Mouse (Mus musculus): ENCODE data around the gene Gm44965. TPM values are rescaled to one million over a fixed set of nuclear protein-coding genes. Genes with fewer than 3 reads are reported as not detected.
A peak's percentile ranks its signal among the peaks of the same experiment; 100 is the strongest.

The Gm44965 gene
- polyA plus RNA-seq, 1 experiment from 2014 or later: not detected

DNA sequence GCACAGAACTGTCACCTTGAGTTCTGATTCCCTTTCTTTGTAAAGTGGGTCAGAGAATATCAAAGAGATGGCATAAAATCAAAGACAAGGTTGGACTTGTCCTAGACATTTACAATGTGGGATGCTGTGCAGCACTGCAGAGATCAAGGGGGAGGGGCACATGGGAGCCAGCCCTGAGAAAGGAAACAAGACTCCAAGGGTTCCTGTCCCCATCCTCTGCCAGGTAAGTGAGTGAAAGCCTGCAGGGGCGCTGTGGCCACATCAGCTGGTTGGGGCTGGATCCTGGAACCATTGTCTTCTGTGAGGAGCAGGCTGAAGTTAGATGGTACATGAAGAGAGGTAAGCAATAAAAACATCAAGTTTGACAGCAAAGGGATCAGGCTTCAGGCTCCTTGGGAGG is 29.7 kb downstream of the Gm44965 start:
- Histone ChIP-seq H3K27me3 (replicated peaks; ENCODE audit: control insufficient read depth, insufficient read depth, low read length) (peaks cover 5% of the 10 kb centered on the region), H3K4me2 (replicated peaks; ENCODE audit: low read depth) (no peak overlapping the region), H3K4me1 (replicated peaks; ENCODE audit: control insufficient read depth, insufficient read depth, low read length) (no peaks in the 10 kb centered on the region), H3K9ac (ENCODE audit: low read depth, low read length) (no peak overlapping the region), H3K9me3 (ENCODE audit: control insufficient read depth) (no peaks in the 10 kb centered on the region), H3K27ac (ENCODE audit: low read depth, low read length) (no peak overlapping the region), H3K36me3 (ENCODE audit: control insufficient read depth, insufficient read depth) (peaks cover 21% of the 10 kb centered on the region), H3K4me3 (ENCODE audit: low read depth, low read length) (no peak overlapping the region)
- 26% methylated on average over 1 of the region's 1 CpGs for WGBS
- ATAC-seq: no peak
- peak; percentile 35 for TF ChIP-seq CTCF (IDR thresholded peaks at IDR 0.05; ENCODE audit: low read depth)

DNA sequence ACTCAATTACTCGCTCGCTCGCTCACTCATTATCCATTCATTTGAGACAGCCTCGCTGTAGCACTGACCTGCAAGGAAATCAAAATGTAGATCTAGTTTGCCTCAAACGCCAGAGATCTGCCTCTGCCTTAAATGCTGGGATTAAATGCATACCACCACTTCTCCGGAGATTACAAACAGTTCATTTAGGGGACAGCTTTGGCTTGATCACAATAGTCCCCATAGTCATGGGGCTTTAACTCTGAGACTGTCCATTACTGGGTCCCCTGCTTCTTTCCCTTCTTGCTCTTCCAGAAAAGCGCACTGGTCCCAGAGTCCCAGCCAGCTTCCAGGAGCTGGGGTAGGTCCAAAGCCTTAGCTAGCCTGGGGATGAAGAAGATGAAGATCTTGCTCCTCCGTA is 32.7 kb downstream of the Gm44965 start, which contains the start of gene AI854703:
AI854703 (plus strand) TSS at position 301 of the 400 bp plus-strand sequence.
- 0 out of 2 replicates have a peak, but pooled peaks cover 2% of the 10 kb centered on the region for H3K4me1 ChIP-seq (replicated peaks; ENCODE audit: control insufficient read depth, insufficient read depth, low read length)
- no peak within 1 kb of the TSS; the same call in 1 of the 2 replicates for H3K9ac ChIP-seq (ENCODE audit: low read depth, low read length)
- ATAC-seq: no peak
- peak within 1 kb of the TSS; percentile 45 for H3K4me3 ChIP-seq (ENCODE audit: low read depth, low read length)
- 45% methylated on average over 8 of the region's 8 CpGs for WGBS
- no peaks in the 10 kb centered on the region for H3K36me3 ChIP-seq (ENCODE audit: control insufficient read depth, insufficient read depth)
- H3K4me2 ChIP-seq (replicated peaks; ENCODE audit: low read depth): peak within 1 kb of the TSS; percentile 84
- TF ChIP-seq CTCF (IDR thresholded peaks at IDR 0.05; ENCODE audit: low read depth): no peak
- peaks cover 5% of the 10 kb centered on the region for H3K27me3 ChIP-seq (replicated peaks; ENCODE audit: control insufficient read depth, insufficient read depth, low read length)
- no peaks in the 10 kb centered on the region for H3K9me3 ChIP-seq (ENCODE audit: control insufficient read depth)
- H3K27ac ChIP-seq (ENCODE audit: low read depth, low read length): no peak within 1 kb of the TSS

DNA sequence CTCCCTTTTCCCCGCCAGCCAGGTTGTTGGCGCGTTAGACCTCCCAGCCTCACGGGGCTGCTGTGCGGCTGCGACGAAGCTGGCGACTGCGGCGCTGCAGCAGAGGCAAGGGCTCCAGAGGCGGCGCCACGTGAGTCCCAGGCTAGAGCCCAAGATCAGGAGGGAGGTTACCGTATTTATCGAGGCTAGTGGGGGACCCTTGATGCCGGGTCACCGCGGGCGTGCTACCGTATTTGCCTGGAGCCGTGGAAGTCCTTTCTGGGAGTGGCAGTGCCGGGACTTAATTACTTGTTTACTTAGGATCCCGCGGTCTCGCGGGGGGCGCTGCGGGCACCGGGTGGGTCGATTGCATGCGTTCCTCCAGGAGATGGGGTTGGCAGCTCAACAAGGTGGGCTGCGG is 33.2 kb downstream of the Gm44965 start:
- Histone ChIP-seq H3K9ac (ENCODE audit: low read depth, low read length) (no peak overlapping the region; the same call in 1 of the 2 replicates), H3K4me1 (replicated peaks; ENCODE audit: control insufficient read depth, insufficient read depth, low read length) (0 out of 2 replicates have a peak, but pooled peaks cover 2% of the 10 kb centered on the region), H3K4me2 (replicated peaks; ENCODE audit: low read depth) (peak overlapping the region; percentile 84), H3K4me3 (ENCODE audit: low read depth, low read length) (peak overlapping the region; percentile 45), H3K9me3 (ENCODE audit: control insufficient read depth) (no peaks in the 10 kb centered on the region), H3K27ac (ENCODE audit: low read depth, low read length) (no peak overlapping the region), H3K36me3 (ENCODE audit: control insufficient read depth, insufficient read depth) (no peaks in the 10 kb centered on the region), H3K27me3 (replicated peaks; ENCODE audit: control insufficient read depth, insufficient read depth, low read length) (peaks cover 5% of the 10 kb centered on the region)
- TF ChIP-seq CTCF (IDR thresholded peaks at IDR 0.05; ENCODE audit: low read depth): peak; percentile 36
- ATAC-seq: no peak
- WGBS: under 1% methylated on average over 32 of the region's 32 CpGs

DNA sequence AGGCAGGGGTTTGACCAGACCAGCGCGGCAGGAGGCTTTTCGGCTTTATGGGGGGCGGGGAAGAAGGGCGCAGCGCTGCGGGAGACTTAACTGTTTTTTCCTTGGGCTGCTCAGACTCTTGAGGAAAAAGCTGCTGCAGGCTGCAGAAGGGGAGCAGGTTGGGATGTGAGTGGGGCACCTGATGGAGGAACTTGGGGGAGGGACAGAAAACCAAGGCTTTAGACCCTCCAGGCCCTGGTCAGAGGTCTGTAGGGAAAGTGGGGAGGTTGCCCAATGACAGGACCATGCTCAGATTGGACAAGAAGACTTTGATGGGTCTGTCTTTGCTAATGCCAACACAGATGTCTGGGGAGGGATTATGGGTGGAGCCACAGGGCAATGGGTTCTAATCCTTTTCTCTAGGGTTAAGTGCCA is 33.8 kb downstream of the Gm44965 start:
- Histone ChIP-seq H3K36me3 (ENCODE audit: control insufficient read depth, insufficient read depth) (no peaks in the 10 kb centered on the region), H3K4me1 (replicated peaks; ENCODE audit: control insufficient read depth, insufficient read depth, low read length) (0 out of 2 replicates have a peak, but pooled peaks cover 2% of the 10 kb centered on the region), H3K27ac (ENCODE audit: low read depth, low read length) (no peak overlapping the region), H3K9ac (ENCODE audit: low read depth, low read length) (no peak overlapping the region), H3K4me2 (replicated peaks; ENCODE audit: low read depth) (peak overlapping the region; percentile 84), H3K9me3 (ENCODE audit: control insufficient read depth) (no peaks in the 10 kb centered on the region), H3K4me3 (ENCODE audit: low read depth, low read length) (peak overlapping the region; percentile 45), H3K27me3 (replicated peaks; ENCODE audit: control insufficient read depth, insufficient read depth, low read length) (peaks cover 5% of the 10 kb centered on the region)
- ATAC-seq: no peak
- WGBS: 7% methylated on average over 7 of the region's 7 CpGs
- no peak for TF ChIP-seq CTCF (IDR thresholded peaks at IDR 0.05; ENCODE audit: low read depth)

DNA sequence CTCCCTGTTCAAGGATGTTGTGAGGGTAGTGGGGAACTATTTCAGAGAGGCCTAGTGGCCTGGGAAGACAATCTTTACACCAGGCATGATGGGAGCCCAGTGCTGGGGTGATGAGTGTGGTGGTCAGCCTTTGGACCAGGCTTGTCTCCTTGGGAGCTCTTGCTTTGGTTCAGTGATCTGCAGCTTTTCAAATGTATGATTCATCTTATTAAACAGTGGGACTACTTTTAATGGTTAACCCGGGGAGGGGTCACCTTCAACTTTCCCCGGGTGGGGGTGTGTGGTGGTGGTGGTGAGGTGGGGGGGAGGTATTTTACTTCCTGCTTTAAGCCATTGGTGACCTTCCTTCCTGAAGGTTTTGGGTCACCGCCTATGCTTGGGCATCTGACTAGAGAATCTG is 34.6 kb downstream of the Gm44965 start:
- H3K27ac ChIP-seq (ENCODE audit: low read depth, low read length): no peak overlapping the region
- ATAC-seq: no peak
- WGBS: 59% methylated on average over 3 of the region's 3 CpGs
- H3K4me3 ChIP-seq (ENCODE audit: low read depth, low read length): no peak overlapping the region
- peaks cover 5% of the 10 kb centered on the region for H3K27me3 ChIP-seq (replicated peaks; ENCODE audit: control insufficient read depth, insufficient read depth, low read length)
- H3K4me1 ChIP-seq (replicated peaks; ENCODE audit: control insufficient read depth, insufficient read depth, low read length): 0 out of 2 replicates have a peak, but pooled peaks cover 2% of the 10 kb centered on the region
- H3K9ac ChIP-seq (ENCODE audit: low read depth, low read length): no peak overlapping the region
- H3K4me2 ChIP-seq (replicated peaks; ENCODE audit: low read depth): no peak overlapping the region; the same call in 1 of the 2 replicates
- TF ChIP-seq CTCF (IDR thresholded peaks at IDR 0.05; ENCODE audit: low read depth): no peak
- no peaks in the 10 kb centered on the region for H3K9me3 ChIP-seq (ENCODE audit: control insufficient read depth)
- no peaks in the 10 kb centered on the region for H3K36me3 ChIP-seq (ENCODE audit: control insufficient read depth, insufficient read depth)

DNA sequence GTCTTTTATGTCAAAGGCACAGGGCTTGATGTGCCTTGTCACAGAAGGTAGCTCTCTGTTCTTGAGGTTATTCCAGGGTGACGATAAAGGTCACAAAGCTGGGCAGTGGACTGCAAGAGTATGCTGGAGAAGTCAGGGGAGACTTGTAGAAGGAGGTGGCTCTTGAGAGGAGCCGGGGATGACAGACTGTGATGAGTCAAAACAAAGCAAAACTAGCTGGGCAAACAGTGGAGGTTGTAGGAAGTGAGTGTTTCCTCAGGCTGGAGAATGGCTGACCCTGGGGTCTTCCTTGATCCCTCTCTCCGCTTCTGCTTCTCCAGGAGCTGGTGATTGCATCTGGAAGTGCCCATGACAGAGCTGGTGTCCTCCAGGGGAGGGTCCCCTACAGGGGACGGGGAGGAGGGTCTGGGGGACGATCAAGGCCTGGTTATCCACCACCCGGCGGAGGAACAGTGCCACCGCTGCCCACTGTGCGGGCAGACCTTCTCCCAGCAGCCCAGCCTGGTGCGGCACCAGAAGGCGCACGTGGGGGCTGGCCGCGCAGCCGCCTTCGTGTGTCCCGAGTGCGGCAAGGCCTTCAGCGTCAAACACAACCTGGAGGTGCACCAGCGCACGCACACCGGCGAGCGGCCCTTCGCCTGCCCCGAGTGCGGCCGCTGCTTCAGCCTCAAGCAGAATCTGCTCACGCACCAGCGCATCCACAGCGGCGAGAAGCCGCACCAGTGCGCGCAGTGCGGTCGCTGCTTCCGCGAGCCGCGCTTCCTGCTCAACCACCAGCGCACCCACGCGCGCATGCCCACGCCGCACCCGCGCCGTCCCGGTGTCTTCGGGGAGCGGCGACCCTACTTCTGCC is 35.3 kb downstream of the Gm44965 start:
- TF ChIP-seq CTCF (IDR thresholded peaks at IDR 0.05; ENCODE audit: low read depth): no peak
- no peak overlapping the region; the same call in 1 of the 2 replicates for H3K9ac ChIP-seq (ENCODE audit: low read depth, low read length)
- no peak for ATAC-seq
- no peak overlapping the region for H3K27ac ChIP-seq (ENCODE audit: low read depth, low read length)
- H3K9me3 ChIP-seq (ENCODE audit: control insufficient read depth): no peaks in the 10 kb centered on the region
- H3K27me3 ChIP-seq (replicated peaks; ENCODE audit: control insufficient read depth, insufficient read depth, low read length): peaks cover 5% of the 10 kb centered on the region
- peak overlapping the region; percentile 67 for H3K4me2 ChIP-seq (replicated peaks; ENCODE audit: low read depth)
- WGBS: 10% methylated on average over 54 of the region's 54 CpGs
- H3K36me3 ChIP-seq (ENCODE audit: control insufficient read depth, insufficient read depth): no peaks in the 10 kb centered on the region
- H3K4me3 ChIP-seq (ENCODE audit: low read depth, low read length): peak overlapping the region; percentile 26
- H3K4me1 ChIP-seq (replicated peaks; ENCODE audit: control insufficient read depth, insufficient read depth, low read length): 0 out of 2 replicates have a peak, but pooled peaks cover 2% of the 10 kb centered on the region

Measured in intestine, postnatal 0 days (tissue).